Mouse (Mus musculus) T-helper 17 cell (primary cell): ENCODE measurements at regions not wholly inside any gene's neighbourhood (a gene's known extent, or its start where the extent isn't known, plus 50 kb on each side); places are given as distances from the start of the nearest gene placed in this dataset.

ENCODE experiments used
- in situ Hi-C, 2 experiments: fragments of 300-600 bp; cut with MboI, MseI; formaldehyde crosslinking; loops; 1 replicate in 1 of 2; 2 replicates in 1 of 2; pipeline ENCODE4 v1.15.1; 2025; ENCODE audit warnings: high pct_unique_total_duplicates in 2 of 2

GRCm38 (mm10) chr5:101596996-101597395 is 67.8 kb downstream of the Nkx6-1 start:
- in situ Hi-C loops = no loop called here

GRCm38 (mm10) chr5:101591236-101591635 is 73.6 kb downstream of the Nkx6-1 start:
- in situ Hi-C loops = no loop called here

GRCm38 (mm10) chr5:101590341-101591124 is 74.3 kb downstream of the Nkx6-1 start:
- in situ Hi-C loops = no loop called here

GRCm38 (mm10) chr5:101572966-101573365 is 91.8 kb downstream of the Nkx6-1 start:
- in situ Hi-C loops = no loop called here

- in situ Hi-C loops = no loop called here
Observed at GRCm38 (mm10) chr5:101565770-101566169, 99.0 kb downstream of the Nkx6-1 start.

GRCm38 (mm10) chr5:101560366-101560765 is 104.4 kb downstream of the Nkx6-1 start:
- in situ Hi-C loops = no loop called here

- in situ Hi-C loops = no loop called here
Observed at GRCm38 (mm10) chr5:101558279-101558987, 106.4 kb downstream of the Nkx6-1 start.

- in situ Hi-C loops = no loop called here
Observed at GRCm38 (mm10) chr5:101557156-101557555, 107.6 kb downstream of the Nkx6-1 start.

- in situ Hi-C loops = no loop called here
Observed at GRCm38 (mm10) chr5:101543326-101543725, 121.5 kb downstream of the Nkx6-1 start.

- in situ Hi-C loops = no loop called here
Observed at GRCm38 (mm10) chr5:101539818-101540217, 125.0 kb downstream of the Nkx6-1 start.

- in situ Hi-C loops = no loop called here
Observed at GRCm38 (mm10) chr5:101539254-101539549, 125.6 kb downstream of the Nkx6-1 start.

- in situ Hi-C loops = no loop called here
Observed at GRCm38 (mm10) chr5:101538410-101539253, 126.2 kb downstream of the Nkx6-1 start.

GRCm38 (mm10) chr5:101537518-101538380 is 127.0 kb downstream of the Nkx6-1 start:
- in situ Hi-C loops = no loop called here

- in situ Hi-C loops = no loop called here
Observed at GRCm38 (mm10) chr5:101535451-101535850, 129.3 kb downstream of the Nkx6-1 start.

- in situ Hi-C loops = no loop called here
Observed at GRCm38 (mm10) chr5:101525346-101525745, 139.4 kb downstream of the Nkx6-1 start.

- in situ Hi-C loops = no loop called here
Observed at GRCm38 (mm10) chr5:101524670-101525069, 140.1 kb downstream of the Nkx6-1 start.

- in situ Hi-C loops = no loop called here
Observed at GRCm38 (mm10) chr5:101523902-101524301, 140.9 kb downstream of the Nkx6-1 start.

GRCm38 (mm10) chr5:101523490-101523889 is 141.3 kb downstream of the Nkx6-1 start:
- in situ Hi-C loops = no loop called here

- in situ Hi-C loops = no loop called here
Observed at GRCm38 (mm10) chr5:101520935-101521655, 143.7 kb downstream of the Nkx6-1 start.

- in situ Hi-C loops = no loop called here
Observed at GRCm38 (mm10) chr5:101518791-101519547, 145.8 kb downstream of the Nkx6-1 start.
